Mouse (Mus musculus): ENCODE measurements around the gene Ttc23. TPM values are rescaled to one million over a fixed set of nuclear protein-coding genes. Genes with fewer than 3 reads are reported as not detected.
A peak's percentile ranks its signal among the peaks of the same experiment; 100 is the strongest.

Gene Ttc23
- polyA plus RNA-seq, 1 experiment from 2014 or later: 59.6 TPM

GRCm38 (mm10) chr7:67626671-67627070 is 20.5 kb upstream of the Ttc23 start:
- DNase-seq (ENCODE audit: low spot score): no peak
- Histone ChIP-seq H3K4me3 (no peak overlapping the region), H3K36me3 (0 out of 2 replicates have a peak, but pooled peaks cover 2% of the 10 kb centered on the region), H3K4me1 (peaks cover 9% of the 10 kb centered on the region; the same call in 1 of the 2 replicates), H3K27me3 (ENCODE audit: low read depth, poor library complexity, severe bottlenecking) (no peaks in the 10 kb centered on the region), H3K27ac (no peak overlapping the region), H3K9me3 (replicated peaks) (no peaks in the 10 kb centered on the region)
- 93% methylated on average over 5 of the region's 5 CpGs for WGBS

- WGBS: 44% methylated on average over 5 of the region's 5 CpGs
- H3K27me3 ChIP-seq (ENCODE audit: low read depth, poor library complexity, severe bottlenecking): no peaks in the 10 kb centered on the region
- no peak for DNase-seq (ENCODE audit: low spot score)
These were observed 17.5 kb upstream of the Ttc23 start for GRCm38 (mm10) chr7:67629681-67630080.

GRCm38 (mm10) chr7:67630817-67631216 is 16.4 kb upstream of the Ttc23 start:
- Histone ChIP-seq H3K4me1 (peaks cover 5% of the 10 kb centered on the region; the same call in 1 of the 2 replicates), H3K4me3 (no peak overlapping the region), H3K36me3 (0 out of 2 replicates have a peak, but pooled peaks cover 2% of the 10 kb centered on the region), H3K27me3 (ENCODE audit: low read depth, poor library complexity, severe bottlenecking) (no peaks in the 10 kb centered on the region), H3K9me3 (replicated peaks) (no peaks in the 10 kb centered on the region), H3K27ac (no peak overlapping the region; the same call in 1 of the 2 replicates)
- peak; percentile 77 for DNase-seq (ENCODE audit: low spot score)
- 32% methylated on average over 2 of the region's 2 CpGs for WGBS

More at GRCm38 (mm10) chr7:67629681-67630080, 17.5 kb upstream of the Ttc23 start:
- Histone ChIP-seq H3K4me3 (no peak overlapping the region), H3K9me3 (replicated peaks) (no peaks in the 10 kb centered on the region), H3K27ac (no peak overlapping the region), H3K36me3 (0 out of 2 replicates have a peak, but pooled peaks cover 2% of the 10 kb centered on the region), H3K4me1 (peaks cover 5% of the 10 kb centered on the region; the same call in 1 of the 2 replicates)

- Histone ChIP-seq H3K27ac (no peak overlapping the region), H3K27me3 (ENCODE audit: low read depth, poor library complexity, severe bottlenecking) (no peaks in the 10 kb centered on the region), H3K9me3 (replicated peaks) (no peaks in the 10 kb centered on the region), H3K36me3 (no peaks in the 10 kb centered on the region), H3K4me1 (peaks cover 5% of the 10 kb centered on the region; the same call in 1 of the 2 replicates), H3K4me3 (no peak overlapping the region)
- 84% methylated on average over 5 of the region's 5 CpGs for WGBS
- no peak for DNase-seq (ENCODE audit: low spot score)
These were observed 14.8 kb upstream of the Ttc23 start for GRCm38 (mm10) chr7:67632380-67632779.

- no peak overlapping the region for H3K4me3 ChIP-seq
- 92% methylated on average over 3 of the region's 3 CpGs for WGBS
- no peaks in the 10 kb centered on the region for H3K27me3 ChIP-seq (ENCODE audit: low read depth, poor library complexity, severe bottlenecking)
- H3K36me3 ChIP-seq: no peaks in the 10 kb centered on the region
- H3K9me3 ChIP-seq (replicated peaks): no peaks in the 10 kb centered on the region
- H3K4me1 ChIP-seq: peaks cover 7% of the 10 kb centered on the region
- no peak for DNase-seq (ENCODE audit: low spot score)
- no peak overlapping the region for H3K27ac ChIP-seq
These were observed 13.0 kb upstream of the Ttc23 start for GRCm38 (mm10) chr7:67634210-67634609.

- no peak for DNase-seq (ENCODE audit: low spot score)
- Histone ChIP-seq H3K36me3 (0 out of 2 replicates have a peak, but pooled peaks cover 2% of the 10 kb centered on the region), H3K4me3 (no peak overlapping the region), H3K9me3 (replicated peaks) (no peaks in the 10 kb centered on the region), H3K4me1 (peaks cover 4% of the 10 kb centered on the region; the same call in 1 of the 2 replicates), H3K27ac (no peak overlapping the region), H3K27me3 (ENCODE audit: low read depth, poor library complexity, severe bottlenecking) (no peaks in the 10 kb centered on the region)
- WGBS: 70% methylated on average over 2 of the region's 2 CpGs
These were observed 11.0 kb upstream of the Ttc23 start for GRCm38 (mm10) chr7:67636161-67636560.

- Histone ChIP-seq H3K36me3 (0 out of 2 replicates have a peak, but pooled peaks cover 2% of the 10 kb centered on the region), H3K27ac (no peak overlapping the region), H3K4me3 (no peak overlapping the region), H3K4me1 (peaks cover 4% of the 10 kb centered on the region), H3K9me3 (replicated peaks) (no peaks in the 10 kb centered on the region), H3K27me3 (ENCODE audit: low read depth, poor library complexity, severe bottlenecking) (no peaks in the 10 kb centered on the region)
- no peak for DNase-seq (ENCODE audit: low spot score)
- 96% methylated on average over 3 of the region's 3 CpGs for WGBS
These were observed 8.2 kb upstream of the Ttc23 start for GRCm38 (mm10) chr7:67639006-67639405.

GRCm38 (mm10) chr7:67642955-67643354 is 4.3 kb upstream of the Ttc23 start:
- 94% methylated on average over 9 of the region's 9 CpGs for WGBS
- Histone ChIP-seq H3K4me3 (no peak overlapping the region), H3K9me3 (replicated peaks) (no peaks in the 10 kb centered on the region), H3K27ac (no peak overlapping the region), H3K4me1 (peaks cover 23% of the 10 kb centered on the region), H3K36me3 (0 out of 2 replicates have a peak, but pooled peaks cover 2% of the 10 kb centered on the region), H3K27me3 (ENCODE audit: low read depth, poor library complexity, severe bottlenecking) (no peaks in the 10 kb centered on the region)
- no peak for DNase-seq (ENCODE audit: low spot score)

GRCm38 (mm10) chr7:67644291-67644690 is 2.9 kb upstream of the Ttc23 start:
- Histone ChIP-seq H3K4me3 (peak overlapping the region; percentile 66), H3K36me3 (0 out of 2 replicates have a peak, but pooled peaks cover 2% of the 10 kb centered on the region), H3K9me3 (replicated peaks) (no peaks in the 10 kb centered on the region), H3K27me3 (ENCODE audit: low read depth, poor library complexity, severe bottlenecking) (no peaks in the 10 kb centered on the region), H3K27ac (peak overlapping the region; percentile 86; the same call in 1 of the 2 replicates), H3K4me1 (peaks cover 30% of the 10 kb centered on the region)
- WGBS: 44% methylated on average over 8 of the region's 8 CpGs
- no peak for DNase-seq (ENCODE audit: low spot score)

- peak within 1 kb of the TSS; percentile 66 for H3K4me3 ChIP-seq
- H3K36me3 ChIP-seq: no peaks in the 10 kb centered on the region
- peak; percentile 96 for DNase-seq (ENCODE audit: low spot score)
- H3K4me1 ChIP-seq: peaks cover 37% of the 10 kb centered on the region
- WGBS: under 1% methylated on average over 55 of the region's 55 CpGs
- no peaks in the 10 kb centered on the region for H3K9me3 ChIP-seq (replicated peaks)
- H3K27ac ChIP-seq: peak within 1 kb of the TSS; percentile 86
- no peaks in the 10 kb centered on the region for H3K27me3 ChIP-seq (ENCODE audit: low read depth, poor library complexity, severe bottlenecking)
These were observed 2.2 kb upstream of the Ttc23 start, which contains the start of gene Lrrc28 for GRCm38 (mm10) chr7:67644833-67645680. TSS of gene Lrrc28 (minus strand) at chr7:67645268.

GRCm38 (mm10) chr7:67645681-67646014 is 1.6 kb upstream of the Ttc23 start:
- Histone ChIP-seq H3K4me3 (peak overlapping the region; percentile 66), H3K27ac (peak overlapping the region; percentile 86), H3K27me3 (ENCODE audit: low read depth, poor library complexity, severe bottlenecking) (no peaks in the 10 kb centered on the region), H3K9me3 (replicated peaks) (no peaks in the 10 kb centered on the region), H3K36me3 (no peaks in the 10 kb centered on the region), H3K4me1 (peaks cover 41% of the 10 kb centered on the region)
- under 1% methylated on average over 15 of the region's 15 CpGs for WGBS
- no peak for DNase-seq (ENCODE audit: low spot score)

- Histone ChIP-seq H3K4me1 (peaks cover 42% of the 10 kb centered on the region), H3K4me3 (peak overlapping the region; percentile 66), H3K27ac (peak overlapping the region; percentile 86), H3K27me3 (ENCODE audit: low read depth, poor library complexity, severe bottlenecking) (no peaks in the 10 kb centered on the region), H3K9me3 (replicated peaks) (no peaks in the 10 kb centered on the region), H3K36me3 (no peaks in the 10 kb centered on the region)
- peak; percentile 35 for DNase-seq (ENCODE audit: low spot score)
- 6% methylated on average over 6 of the region's 6 CpGs for WGBS
These were observed 1.1 kb upstream of the Ttc23 start for GRCm38 (mm10) chr7:67646131-67646530.

- H3K36me3 ChIP-seq: 0 out of 2 replicates have a peak, but pooled peaks cover under 1% of the 10 kb centered on the region
- 72% methylated on average over 4 of the region's 4 CpGs for WGBS
- no peaks in the 10 kb centered on the region for H3K27me3 ChIP-seq (ENCODE audit: low read depth, poor library complexity, severe bottlenecking)
- no peak for DNase-seq (ENCODE audit: low spot score)
- H3K4me1 ChIP-seq: peaks cover 48% of the 10 kb centered on the region
- peak overlapping the region; percentile 92 for H3K27ac ChIP-seq
- H3K4me3 ChIP-seq: peak overlapping the region; percentile 66
- no peaks in the 10 kb centered on the region for H3K9me3 ChIP-seq (replicated peaks)
These were observed 1.2 kb downstream of the Ttc23 start for GRCm38 (mm10) chr7:67648376-67648775.
